Mouse (Mus musculus) neural tube, embryonic 14.5 days (tissue): ENCODE data around the gene Krt28. TPM values are rescaled to one million over a fixed set of nuclear protein-coding genes. Genes with fewer than 3 reads are reported as not detected.

Experiments used
- ATAC-seq: fragments of 200-750 bp; cut with Nextera tagmentation; 2 replicates; pipeline ENCODE4 v1.8.0; 2017; ENCODE audit warnings: low read depth, mild to moderate bottlenecking, moderate TSS enrichment, moderate library complexity
- H3K27ac ChIP-seq: fragments of 300-500 bp; sonication (generic); 2 replicates; pipeline ENCODE4 v1.5.1; 2014; ENCODE audit warnings: low read depth, mild to moderate bottlenecking, control low read depth, low read length, moderate library complexity, mixed read lengths
- H3K27me3 ChIP-seq: fragments of 300-500 bp; sonication (generic); 2 replicates; pipeline ENCODE4 v1.6.1; 2014; ENCODE audit warnings: low read length; ENCODE audit not compliant: control insufficient read depth, insufficient read depth
- H3K36me3 ChIP-seq: fragments of 300-500 bp; sonication (generic); 2 replicates; pipeline ENCODE4 v1.6.1; 2014; ENCODE audit warnings: low read length, mixed read lengths; ENCODE audit not compliant: control insufficient read depth, insufficient read depth
- H3K4me1 ChIP-seq: fragments of 300-500 bp; sonication (generic); 2 replicates; pipeline ENCODE4 v1.6.1; 2014; ENCODE audit warnings: low read length; ENCODE audit not compliant: control insufficient read depth, insufficient read depth
- H3K4me2 ChIP-seq: fragments of 300-500 bp; sonication (generic); 2 replicates; pipeline ENCODE4 v1.6.1; 2014; ENCODE audit warnings: mild to moderate bottlenecking, low read depth, low read length, control low read depth
- H3K4me3 ChIP-seq: fragments of 300-500 bp; sonication (generic); 2 replicates; pipeline ENCODE4 v1.5.1; 2014; ENCODE audit warnings: low read depth, low read length, control low read depth, mixed read lengths
- H3K9ac ChIP-seq: fragments of 300-500 bp; sonication (generic); replicated peaks from 2 replicates; pipeline ENCODE4 v1.6.1; 2014; ENCODE audit warnings: low read depth, mild to moderate bottlenecking, control low read depth, low read length, mixed read lengths
- H3K9me3 ChIP-seq: fragments of 300-500 bp; sonication (generic); 2 replicates; pipeline ENCODE4 v1.6.1; 2016; ENCODE audit warnings: low read length; ENCODE audit not compliant: control insufficient read depth
- WGBS: fragments of 180-500 bp; shearing (Covaris S2); extraction: QIAGEN DNeasy Blood & Tissue Kit; methylation state at CpG from one replicate; pipeline ENCODE4 v1.1.7; 2014; 5-methylcytosine and 5-hydroxymethylcytosine counted together
- polyA plus RNA-seq: library from polyadenylated mRNA; unstranded; fragments of >200 nt; fragmentation: Nextera tagmentation; extraction: Ambion mirVana; gene quantifications from 2 replicates; pipeline ENCODE4 v1.2.1, GENCODE M21; 2014

The Krt28 gene
- polyA plus RNA-seq, 1 experiment from 2014 or later, result 0.24 TPM

GRCm38 (mm10) chr11:99337866-99338265 is 36.8 kb downstream of the Krt28 start, which contains the start of gene Krt26:
Gene Krt26 (minus strand): TSS chr11:99337966.
- Histone ChIP-seq H3K9ac (no peak within 1 kb of the TSS), H3K36me3 (no peaks in the 10 kb centered on the region), H3K4me2 (no peak within 1 kb of the TSS), H3K4me3 (no peak within 1 kb of the TSS), H3K9me3 (no peaks in the 10 kb centered on the region), H3K27ac (no peak within 1 kb of the TSS), H3K4me1 (no peaks in the 10 kb centered on the region), H3K27me3 (no peaks in the 10 kb centered on the region)
- WGBS, result 89% methylated on average over 11 of the region's 11 CpGs
- no peak for ATAC-seq

GRCm38 (mm10) chr11:99333426-99333825 is 41.3 kb downstream of the Krt28 start:
- H3K27me3 ChIP-seq, result no peaks in the 10 kb centered on the region
- no peak overlapping the region for H3K9ac ChIP-seq
- H3K4me2 ChIP-seq, result no peak overlapping the region
- no peak for ATAC-seq
- H3K36me3 ChIP-seq, result no peaks in the 10 kb centered on the region
- no peak overlapping the region for H3K4me3 ChIP-seq
- no peak overlapping the region for H3K27ac ChIP-seq
- 61% methylated on average over 13 of the region's 13 CpGs for WGBS
- H3K4me1 ChIP-seq, result no peaks in the 10 kb centered on the region
- no peaks in the 10 kb centered on the region for H3K9me3 ChIP-seq

- H3K9me3 ChIP-seq, result no peaks in the 10 kb centered on the region
- no peak for ATAC-seq
- H3K27ac ChIP-seq, result no peak overlapping the region
- no peaks in the 10 kb centered on the region for H3K27me3 ChIP-seq
- no peak overlapping the region for H3K4me2 ChIP-seq
- H3K9ac ChIP-seq, result no peak overlapping the region
- no peaks in the 10 kb centered on the region for H3K36me3 ChIP-seq
- H3K4me1 ChIP-seq, result no peaks in the 10 kb centered on the region
- WGBS, result 72% methylated on average over 2 of the region's 2 CpGs
- no peak overlapping the region for H3K4me3 ChIP-seq
Observed at GRCm38 (mm10) chr11:99329655-99330054, 45.0 kb downstream of the Krt28 start.

GRCm38 (mm10) chr11:99322851-99323250 is 51.9 kb downstream of the Krt28 start, which contains the start of gene Krt25:
Gene Krt25 (minus strand): TSS chr11:99322951.
- no peaks in the 10 kb centered on the region for H3K27me3 ChIP-seq
- no peak within 1 kb of the TSS for H3K9ac ChIP-seq
- H3K4me1 ChIP-seq, result no peaks in the 10 kb centered on the region
- H3K27ac ChIP-seq, result no peak within 1 kb of the TSS
- no peaks in the 10 kb centered on the region for H3K36me3 ChIP-seq
- 92% methylated on average over 11 of the region's 11 CpGs for WGBS
- H3K4me3 ChIP-seq, result no peak within 1 kb of the TSS
- H3K4me2 ChIP-seq, result no peak within 1 kb of the TSS
- H3K9me3 ChIP-seq, result no peaks in the 10 kb centered on the region
- ATAC-seq, result no peak

- H3K4me1 ChIP-seq, result no peaks in the 10 kb centered on the region
- H3K36me3 ChIP-seq, result no peaks in the 10 kb centered on the region
- H3K4me2 ChIP-seq, result no peak overlapping the region
- H3K27me3 ChIP-seq, result no peaks in the 10 kb centered on the region
- no peak overlapping the region for H3K9ac ChIP-seq
- no peak overlapping the region for H3K27ac ChIP-seq
- H3K9me3 ChIP-seq, result no peaks in the 10 kb centered on the region
- 93% methylated on average over 14 of the region's 14 CpGs for WGBS
- ATAC-seq, result no peak
- no peak overlapping the region for H3K4me3 ChIP-seq
Observed at GRCm38 (mm10) chr11:99321094-99321493, 53.6 kb downstream of the Krt28 start.

GRCm38 (mm10) chr11:99319127-99319526 is 55.6 kb downstream of the Krt28 start:
- Histone ChIP-seq H3K9me3 (no peaks in the 10 kb centered on the region), H3K27ac (no peak overlapping the region), H3K4me3 (no peak overlapping the region), H3K4me2 (no peak overlapping the region), H3K9ac (no peak overlapping the region), H3K4me1 (no peaks in the 10 kb centered on the region), H3K36me3 (no peaks in the 10 kb centered on the region), H3K27me3 (no peaks in the 10 kb centered on the region)
- 82% methylated on average over 9 of the region's 9 CpGs for WGBS
- no peak for ATAC-seq

GRCm38 (mm10) chr11:99316543-99316942 is 58.2 kb downstream of the Krt28 start:
- Histone ChIP-seq H3K4me1 (no peaks in the 10 kb centered on the region), H3K4me2 (no peak overlapping the region), H3K9ac (no peak overlapping the region), H3K9me3 (no peaks in the 10 kb centered on the region), H3K27me3 (no peaks in the 10 kb centered on the region), H3K4me3 (no peak overlapping the region), H3K27ac (no peak overlapping the region), H3K36me3 (no peaks in the 10 kb centered on the region)
- no peak for ATAC-seq
- 39% methylated on average over 8 of the region's 8 CpGs for WGBS

Other genes with a start within 250 kb of the Krt28 start
- gene Ccr7, start 219.8 kb downstream of the Krt28 start, polyA plus RNA-seq, result not detected in 2 replicates
- 155 and 157 TPM in 2 replicates for gene Smarce1, start 143.9 kb downstream of the Krt28 start, polyA plus RNA-seq
- gene Krt222, start 130.8 kb downstream of the Krt28 start, polyA plus RNA-seq, result 9.5 and 11.6 TPM in 2 replicates
- gene Krt24, start 89.6 kb downstream of the Krt28 start, polyA plus RNA-seq, result not detected in 2 replicates
- 0.45 and 0.79 TPM in 2 replicates for gene Krt25, start 52.0 kb downstream of the Krt28 start, polyA plus RNA-seq
- gene Krt26, start 36.9 kb downstream of the Krt28 start, polyA plus RNA-seq, result 0.10 and 0.29 TPM in 2 replicates
- 0.43 TPM in 1 of 2 replicates, not detected in the other for gene Krt27, start 23.8 kb downstream of the Krt28 start, polyA plus RNA-seq
- 33.7 and 39.7 TPM in 2 replicates for gene Krt10, start 14.5 kb upstream of the Krt28 start, polyA plus RNA-seq
- not detected in 2 replicates for gene Krt12, start 47.4 kb upstream of the Krt28 start, polyA plus RNA-seq
- 0.13 TPM in 2 replicates for gene Krt20, start 63.2 kb upstream of the Krt28 start, polyA plus RNA-seq
- gene Krt23, start 118.2 kb upstream of the Krt28 start, polyA plus RNA-seq, result 0.22 TPM in 1 of 2 replicates, not detected in the other
- not detected in 2 replicates for gene Krt39, start 146.4 kb upstream of the Krt28 start, polyA plus RNA-seq
- not detected in 2 replicates for gene Krt40, start 168.3 kb upstream of the Krt28 start, polyA plus RNA-seq
- not detected in 2 replicates for gene Krtap3-3, start 176.0 kb upstream of the Krt28 start, polyA plus RNA-seq
- gene Krtap3-2, start 181.9 kb upstream of the Krt28 start, polyA plus RNA-seq, result not detected in 2 replicates
- gene Gm11939, start 184.6 kb upstream of the Krt28 start, polyA plus RNA-seq, result not detected in 2 replicates
- gene Krtap3-1, start 191.7 kb upstream of the Krt28 start, polyA plus RNA-seq, result not detected in 2 replicates
- gene Krtap1-5, start 206.1 kb upstream of the Krt28 start, polyA plus RNA-seq, result not detected in 2 replicates
- gene Krtap1-4, start 208.8 kb upstream of the Krt28 start, polyA plus RNA-seq, result not detected in 2 replicates
- gene Krtap1-3, start 216.4 kb upstream of the Krt28 start, polyA plus RNA-seq, result not detected in 2 replicates
- gene Krtap9-3, start 223.2 kb upstream of the Krt28 start, polyA plus RNA-seq, result not detected in 2 replicates
- gene Gm11938, start 228.4 kb upstream of the Krt28 start, polyA plus RNA-seq, result not detected in 2 replicates
- not detected in 2 replicates for gene Gm11937, start 235.3 kb upstream of the Krt28 start, polyA plus RNA-seq
- not detected in 2 replicates for gene Krtap2-4, start 239.9 kb upstream of the Krt28 start, polyA plus RNA-seq
- gene Gm11562, start 245.5 kb upstream of the Krt28 start, polyA plus RNA-seq, result not detected in 2 replicates